Mouse (Mus musculus): ENCODE measurements around the gene Bcl2l1. TPM values are rescaled to one million over a fixed set of nuclear protein-coding genes. Genes with fewer than 3 reads are reported as not detected.

The Bcl2l1 gene
- total and polyA plus RNA-seq, 3 experiments = 21.3 to 80.3 (median 34.5) TPM

- Histone ChIP-seq H3K79me2 (replicated peaks; ENCODE audit: control insufficient read depth, extremely low read depth, insufficient read depth, poor library complexity, severe bottlenecking) (peaks cover 93% of the 10 kb centered on the region), H3K4me1 (ENCODE audit: control insufficient read depth in 1 of 2, insufficient read depth in 2 of 2) (peaks cover 73 to 94% of the 10 kb centered on the region in 2 experiments), H3K9ac (ENCODE audit: insufficient read depth, low read depth) (no peak overlapping the region), H3K4me2 (ENCODE audit: insufficient read depth, low read depth, poor library complexity, severe bottlenecking) (no peak overlapping the region), H3K27ac (ENCODE audit: insufficient read depth, low read depth) (peak overlapping the region; percentile 32), H3K36me3 (replicated peaks in 1 of 2; ENCODE audit: control insufficient read depth in 1 of 2, insufficient read depth in 1 of 2, low read length in 1 of 2) (peaks cover 29 to 55% of the 10 kb centered on the region in 2 experiments), H3K4me3 (replicated peaks in 1 of 3; ENCODE audit: low read depth in 2 of 3, low read length in 2 of 3, poor library complexity in 1 of 3) (no peak overlapping the region), H3K9me3 (replicated peaks; ENCODE audit: low read length) (no peaks in the 10 kb centered on the region), H3K27me3 (replicated peaks) (no peaks in the 10 kb centered on the region)
- no peak for TF ChIP-seq ELF1 (IDR thresholded peaks at IDR 0.05; ENCODE audit: low read depth, low read length)
- DNase-seq (ENCODE audit: extremely low read depth) = no peak
- dilution Hi-C loops (cut with MboI; ENCODE audit: extremely low pct_ligation_motif_present, extremely low pct_unique_long_range_greater_than_20kb, low sequenced_read_pairs) (no loop called here), in situ Hi-C loops (cut with MboI; ENCODE audit: low pct_ligation_motif_present, low pct_unique_long_range_greater_than_20kb, low sequenced_read_pairs) (no loop called here)
Observed at GRCm38 (mm10) chr2:152793381-152793780, 38.1 kb downstream of the Bcl2l1 start.

GRCm38 (mm10) chr2:152792461-152792860 is 39.1 kb downstream of the Bcl2l1 start:
- H3K9me3 ChIP-seq (replicated peaks; ENCODE audit: low read length) = no peaks in the 10 kb centered on the region
- no peak overlapping the region for H3K4me3 ChIP-seq (replicated peaks in 1 of 3; ENCODE audit: low read depth in 2 of 3, low read length in 2 of 3, poor library complexity in 1 of 3)
- dilution Hi-C loops (cut with MboI; ENCODE audit: extremely low pct_ligation_motif_present, extremely low pct_unique_long_range_greater_than_20kb, low sequenced_read_pairs) = no loop called here
- peaks cover 78 to 99% of the 10 kb centered on the region in 2 experiments for H3K4me1 ChIP-seq (ENCODE audit: control insufficient read depth in 1 of 2, insufficient read depth in 2 of 2)
- H3K4me2 ChIP-seq (ENCODE audit: insufficient read depth, low read depth, poor library complexity, severe bottlenecking) = no peak overlapping the region
- H3K27ac ChIP-seq (ENCODE audit: insufficient read depth, low read depth) = peak overlapping the region; percentile 24; the same call in 1 of the 2 replicates
- H3K27me3 ChIP-seq (replicated peaks) = no peaks in the 10 kb centered on the region
- in situ Hi-C loops (cut with MboI; ENCODE audit: low pct_ligation_motif_present, low pct_unique_long_range_greater_than_20kb, low sequenced_read_pairs) = no loop called here
- H3K79me2 ChIP-seq (replicated peaks; ENCODE audit: control insufficient read depth, extremely low read depth, insufficient read depth, poor library complexity, severe bottlenecking) = peaks cover 94% of the 10 kb centered on the region
- TF ChIP-seq MEF2A (IDR thresholded peaks at IDR 0.05; ENCODE audit: borderline replicate concordance, low read depth, low read length) (no peak), MYC (IDR thresholded peaks at IDR 0.05; ENCODE audit: low read depth, low read length) (no peak), MAFK (IDR thresholded peaks at IDR 0.05; ENCODE audit: insufficient replicate concordance, low read length) (no peak), ZNF384 (IDR thresholded peaks at IDR 0.05; ENCODE audit: low read depth, low read length) (no peak), ETS1 (conservative IDR thresholded peaks at IDR 0.05; ENCODE audit: low read depth, low read length) (no peak)
- DNase-seq (ENCODE audit: extremely low read depth) = no peak
- H3K36me3 ChIP-seq (replicated peaks in 1 of 2; ENCODE audit: control insufficient read depth in 1 of 2, insufficient read depth in 1 of 2, low read length in 1 of 2) = peaks cover 25 to 50% of the 10 kb centered on the region in 2 experiments
- H3K9ac ChIP-seq (ENCODE audit: insufficient read depth, low read depth) = no peak overlapping the region

- DNase-seq (ENCODE audit: extremely low read depth) = peak; percentile 75
- Histone ChIP-seq H3K36me3 (replicated peaks in 1 of 2; ENCODE audit: control insufficient read depth in 1 of 2, insufficient read depth in 1 of 2, low read length in 1 of 2) (peaks cover 39 to 59% of the 10 kb centered on the region in 2 experiments), H3K4me2 (ENCODE audit: insufficient read depth, low read depth, poor library complexity, severe bottlenecking) (peak overlapping the region; percentile 65), H3K4me3 (replicated peaks in 1 of 3; ENCODE audit: low read depth in 2 of 3, low read length in 2 of 3, poor library complexity in 1 of 3) (peak overlapping the region in 1 of 3 experiments; percentile 15), H3K9ac (ENCODE audit: insufficient read depth, low read depth) (peak overlapping the region; percentile 32; the same call in 1 of the 2 replicates), H3K27me3 (replicated peaks) (no peaks in the 10 kb centered on the region), H3K9me3 (replicated peaks; ENCODE audit: low read length) (no peaks in the 10 kb centered on the region), H3K4me1 (ENCODE audit: control insufficient read depth in 1 of 2, insufficient read depth in 2 of 2) (peaks cover 68 to 79% of the 10 kb centered on the region in 2 experiments), H3K79me2 (replicated peaks; ENCODE audit: control insufficient read depth, extremely low read depth, insufficient read depth, poor library complexity, severe bottlenecking) (peaks cover 94% of the 10 kb centered on the region), H3K27ac (ENCODE audit: insufficient read depth, low read depth) (peak overlapping the region; percentile 81)
- in situ Hi-C loops (cut with MboI; ENCODE audit: low pct_ligation_motif_present, low pct_unique_long_range_greater_than_20kb, low sequenced_read_pairs) = no loop called here
- dilution Hi-C loops (cut with MboI; ENCODE audit: extremely low pct_ligation_motif_present, extremely low pct_unique_long_range_greater_than_20kb, low sequenced_read_pairs) = no loop called here
- TF ChIP-seq IRF4 (IDR thresholded peaks at IDR 0.05; ENCODE audit: low read depth, low read length) (peak; percentile 46; the same call in 1 of the 2 replicates), JUND (conservative IDR thresholded peaks at IDR 0.05; ENCODE audit: low read depth, low read length) (no peak), TCF12 (IDR thresholded peaks at IDR 0.05; ENCODE audit: low read depth, low read length) (peak; percentile 69), MEF2A (IDR thresholded peaks at IDR 0.05; ENCODE audit: borderline replicate concordance, low read depth, low read length) (no peak), MAX (IDR thresholded peaks at IDR 0.05; ENCODE audit: low read length) (peak; percentile 85), E2F4 (IDR thresholded peaks at IDR 0.05; ENCODE audit: insufficient replicate concordance, low read depth, low read length) (no peak), ELF1 (IDR thresholded peaks at IDR 0.05; ENCODE audit: low read depth, low read length) (peak; percentile 63; the same call in 1 of the 2 replicates), EP300 (IDR thresholded peaks at IDR 0.05; ENCODE audit: low read length) (no peak; the same call in 1 of the 2 replicates), TBP (conservative IDR thresholded peaks at IDR 0.05; ENCODE audit: low read depth, low read length) (no peak), SIN3A (IDR thresholded peaks at IDR 0.05; ENCODE audit: low read length) (no peak), MAFK (IDR thresholded peaks at IDR 0.05; ENCODE audit: insufficient replicate concordance, low read length) (no peak), GABPA (IDR thresholded peaks at IDR 0.05; ENCODE audit: insufficient replicate concordance, low read depth, low read length) (no peak), POLR2A (IDR thresholded peaks at IDR 0.05; ENCODE audit: low read depth, low read length) (peak; percentile 34; the same call in 1 of the 2 replicates), HCFC1 (IDR thresholded peaks at IDR 0.05; ENCODE audit: low read depth, low read length) (no peak), CHD2 (IDR thresholded peaks at IDR 0.05; ENCODE audit: low read length) (no peak), ETS1 (conservative IDR thresholded peaks at IDR 0.05; ENCODE audit: low read depth, low read length) (peak; percentile 84), POLR2AphosphoS2 (IDR thresholded peaks at IDR 0.05; ENCODE audit: low read depth, low read length) (no peak), UBTF (IDR thresholded peaks at IDR 0.05; ENCODE audit: low read depth, low read length) (peak; percentile 62; the same call in 1 of the 2 replicates), MYC (IDR thresholded peaks at IDR 0.05; ENCODE audit: low read depth, low read length) (peak; percentile 73), BHLHE40 (IDR thresholded peaks at IDR 0.05; ENCODE audit: low read depth, low read length) (peak; percentile 63)
Observed at GRCm38 (mm10) chr2:152789591-152789999, 41.9 kb downstream of the Bcl2l1 start.

Measured in CH12.LX (cell line).